Comparison of ENCODE assay signal across 19 mouse cellular contexts in the genomic region with DNA sequence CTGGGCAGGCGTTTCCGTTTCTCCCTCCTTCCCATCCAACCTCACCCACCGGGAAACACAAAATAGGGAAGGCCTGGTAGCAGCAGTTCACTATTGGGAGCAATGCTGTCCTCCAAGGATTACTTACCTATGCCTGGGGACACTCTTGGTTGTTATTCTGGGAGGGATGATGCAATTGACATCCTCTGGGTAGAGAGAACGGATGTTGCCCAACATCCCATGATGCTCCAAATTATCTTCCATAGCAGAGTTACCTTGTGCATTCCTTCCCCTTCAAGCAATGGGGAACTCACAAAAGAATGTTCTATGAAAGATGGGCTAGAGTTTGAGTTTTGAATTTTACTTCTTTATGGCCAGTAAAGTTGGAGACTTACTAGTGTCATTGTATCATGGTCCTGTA.
"Had no signal": no experiment of that assay in that cellular context is flagged by ENCODE, and none has a peak within 500 bp of the region (broad histone marks: within the 10 kb centered on the region; RNA-seq: fewer than 3 reads in every experiment).

No protein-coding gene starts in this region.

- H3K4me3 ChIP-seq: liver, embryonic 15.5 days; midbrain, embryonic 10.5 days; midbrain, embryonic 12.5 days; myocyte; neural tube, embryonic 13.5 days; neural tube, embryonic 15.5 days; stomach, embryonic 15.5 days had no signal

- H3K4me1 ChIP-seq: midbrain, embryonic 10.5 days; midbrain, embryonic 12.5 days; neural tube, embryonic 13.5 days; neural tube, embryonic 15.5 days had no signal

- H3K27ac ChIP-seq: liver, embryonic 15.5 days; midbrain, embryonic 10.5 days; midbrain, embryonic 12.5 days; neural tube, embryonic 13.5 days; neural tube, embryonic 15.5 days; stomach, embryonic 15.5 days; stomach, postnatal 0 days had no signal

- H3K36me3 ChIP-seq: liver, embryonic 15.5 days; midbrain, embryonic 10.5 days; midbrain, embryonic 12.5 days; neural tube, embryonic 13.5 days; neural tube, embryonic 15.5 days; stomach, embryonic 15.5 days had no signal

- H3K9me3 ChIP-seq: liver, embryonic 15.5 days; midbrain, embryonic 10.5 days; midbrain, embryonic 12.5 days; neural tube, embryonic 13.5 days; neural tube, embryonic 15.5 days; stomach, embryonic 15.5 days had no signal

- H3K4me2 ChIP-seq: liver, embryonic 15.5 days; lung, embryonic 14.5 days; midbrain, embryonic 12.5 days; neural tube, embryonic 13.5 days; neural tube, embryonic 15.5 days; stomach, embryonic 15.5 days had no signal

- H3K9ac ChIP-seq: liver, embryonic 15.5 days; lung, embryonic 14.5 days; midbrain, embryonic 12.5 days; neural tube, embryonic 13.5 days; neural tube, embryonic 15.5 days; stomach, embryonic 15.5 days had no signal

- ATAC-seq: midbrain, embryonic 16.5 days had no signal

- H3K27me3 ChIP-seq: liver, embryonic 15.5 days; midbrain, embryonic 12.5 days; neural tube, embryonic 13.5 days; neural tube, embryonic 15.5 days; stomach, embryonic 15.5 days had no signal

- DNase-seq: lung, adult 18-20 months; lung, embryonic 14.5 days; lung, postnatal 10 days; lung, postnatal 4 days; midbrain, embryonic 14.5 days; retina, postnatal 1 day; right cerebral cortex, adult 18-20 months; thymus, adult 2 months; thymus, postnatal 25 days; thymus, postnatal 4 days had no signal
